Mouse (Mus musculus) large intestine, adult 2 months (tissue): ENCODE measurements around the gene Cpb2. TPM values are rescaled to one million over a fixed set of nuclear protein-coding genes. Genes with fewer than 3 reads are reported as not detected.

Experiments used
- DNase-seq: peaks from one replicate; pipeline ENCODE4 v3.0.0-alpha.2; 2012; ENCODE audit warnings: low read depth, low spot score
- WGBS: fragments of 180-500 bp; shearing (Covaris S2); methylation state at CpG from one replicate; pipeline ENCODE4 v1.1.7; 2018; 5-methylcytosine and 5-hydroxymethylcytosine counted together
- polyA plus RNA-seq: library from polyadenylated mRNA; depleted of rRNA; stranded (reverse); fragments of >200 nt; gene quantifications from 2 replicates; pipeline ENCODE4 v1.2.3, GENCODE M21; 2012

Gene Cpb2
- polyA plus RNA-seq, 1 experiment, result not detected

DNA sequence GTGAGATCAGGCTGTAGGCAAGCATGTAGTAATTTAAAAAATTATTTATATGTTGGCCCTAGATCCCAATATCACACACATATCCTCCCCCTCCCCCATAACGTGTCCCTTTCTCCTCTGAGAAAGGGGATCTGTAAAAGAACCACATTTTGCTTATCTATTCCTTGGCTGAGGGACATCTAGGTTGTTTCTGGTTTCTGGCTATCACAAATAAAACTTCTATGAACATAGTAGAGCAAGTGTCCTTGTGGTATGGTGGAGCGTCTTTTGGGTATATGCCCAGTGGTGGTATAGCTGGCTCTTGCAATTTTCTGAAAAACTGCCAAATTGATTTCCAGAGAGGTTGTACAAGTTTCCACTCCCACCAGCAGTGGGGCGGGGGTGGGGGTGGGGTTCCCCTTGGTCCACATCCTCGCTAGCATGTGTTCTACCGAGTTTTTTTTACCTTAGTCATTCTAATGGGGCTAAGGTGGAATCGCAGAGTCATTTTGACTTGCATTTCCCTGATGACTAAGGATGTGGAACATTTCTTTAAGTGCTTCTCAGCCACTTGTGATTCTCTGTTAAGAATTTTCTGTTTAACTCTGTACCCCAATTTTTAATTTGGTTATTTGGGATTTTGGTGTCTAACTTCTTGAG lies 3.9 kb upstream of the Cpb2 start:
- 65% methylated on average over 6 of the region's 6 CpGs for WGBS
- no peak for DNase-seq

DNA sequence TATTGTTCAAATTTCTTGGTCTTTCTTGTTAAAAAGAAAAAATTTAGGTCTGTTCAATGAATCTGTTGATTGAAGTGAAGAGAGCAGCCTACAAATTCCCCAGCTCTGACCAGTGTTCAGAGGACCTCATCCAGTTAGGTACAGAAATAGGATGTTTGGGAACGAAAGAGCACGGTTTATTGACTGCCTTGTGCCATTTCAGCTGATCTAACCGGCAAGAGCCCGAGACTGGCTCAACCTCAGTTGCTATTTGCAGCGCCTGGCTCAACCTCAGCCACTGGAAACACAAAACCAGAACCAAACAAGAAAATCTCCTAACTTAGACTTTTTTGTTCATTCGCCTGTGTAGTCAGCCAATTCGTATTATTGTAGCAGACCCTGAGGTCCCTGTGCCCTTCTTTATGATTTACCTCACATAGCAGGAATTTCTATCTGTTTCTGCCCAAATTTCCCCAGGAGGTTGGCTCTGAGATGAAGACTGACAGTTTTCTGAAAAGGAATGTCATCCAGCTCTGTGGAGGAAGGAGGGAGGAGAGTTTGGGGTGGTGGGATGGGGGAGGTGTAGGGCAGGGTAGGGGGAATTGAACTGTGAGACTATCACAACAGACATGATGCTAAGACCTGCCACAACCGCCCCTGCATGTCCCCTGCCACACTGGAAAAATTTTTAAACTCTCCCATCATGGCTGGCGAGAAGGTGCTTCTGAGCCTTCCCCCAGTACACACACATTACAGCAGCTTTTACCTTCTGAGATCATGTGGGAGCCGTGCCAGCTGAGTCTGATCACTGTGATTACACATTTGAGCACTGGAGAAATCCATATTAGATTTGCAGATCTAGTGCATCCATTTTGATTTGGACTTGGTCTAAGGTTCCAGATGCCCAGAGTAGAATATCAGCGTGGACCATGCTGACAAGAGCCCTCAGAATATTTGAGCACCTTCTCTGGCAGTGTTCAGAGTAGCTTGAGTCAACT lies 4.2 kb downstream of the Cpb2 start:
- WGBS, result 78% methylated on average over 11 of the region's 11 CpGs

DNA sequence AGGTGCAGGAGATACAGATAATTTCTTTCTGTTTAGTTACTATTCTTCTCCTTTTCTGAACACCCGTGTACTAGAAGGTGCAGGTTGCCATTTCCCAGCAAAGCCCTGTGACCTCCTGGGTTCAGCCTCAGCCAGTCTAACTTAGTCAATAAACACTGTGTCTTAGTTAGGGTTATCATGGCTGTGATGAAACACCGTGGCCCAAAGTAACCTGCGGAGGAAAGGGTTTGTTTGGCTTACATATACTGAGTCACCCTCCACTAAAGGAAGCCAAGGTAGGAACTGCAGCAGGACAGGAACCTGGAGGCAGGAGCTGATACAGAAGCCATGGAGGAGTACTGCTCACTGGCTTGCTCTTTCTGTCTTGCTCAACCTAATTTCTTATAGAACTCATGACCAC lies 8.3 kb downstream of the Cpb2 start:
- WGBS, result 66% methylated on average over 3 of the region's 3 CpGs

More for the DNA sequence above, 4.2 kb downstream of the Cpb2 start:
- DNase-seq, result no peak

DNA sequence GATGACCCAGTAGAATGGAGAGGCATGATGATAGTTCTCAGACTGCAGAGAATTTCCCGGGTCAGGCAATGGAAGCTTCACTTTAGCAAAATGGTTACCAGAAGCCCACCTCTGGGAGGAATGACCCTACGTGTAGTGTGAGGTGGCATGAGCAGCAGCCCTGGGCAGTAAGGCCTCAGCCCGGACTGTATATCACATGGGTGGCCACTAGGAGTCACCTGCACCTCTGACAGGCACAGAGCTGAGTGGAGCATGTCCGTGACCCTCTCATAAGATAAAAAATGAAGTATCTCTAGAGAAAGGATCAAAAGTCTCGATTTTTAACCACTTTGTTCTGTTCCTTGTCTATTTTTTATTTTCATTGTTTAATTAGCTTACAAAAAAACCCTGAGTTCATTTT lies 14.4 kb downstream of the Cpb2 start:
- no peak for DNase-seq
- 34% methylated on average over 5 of the region's 5 CpGs for WGBS

More for the DNA sequence above, 8.3 kb downstream of the Cpb2 start:
- no peak for DNase-seq

DNA sequence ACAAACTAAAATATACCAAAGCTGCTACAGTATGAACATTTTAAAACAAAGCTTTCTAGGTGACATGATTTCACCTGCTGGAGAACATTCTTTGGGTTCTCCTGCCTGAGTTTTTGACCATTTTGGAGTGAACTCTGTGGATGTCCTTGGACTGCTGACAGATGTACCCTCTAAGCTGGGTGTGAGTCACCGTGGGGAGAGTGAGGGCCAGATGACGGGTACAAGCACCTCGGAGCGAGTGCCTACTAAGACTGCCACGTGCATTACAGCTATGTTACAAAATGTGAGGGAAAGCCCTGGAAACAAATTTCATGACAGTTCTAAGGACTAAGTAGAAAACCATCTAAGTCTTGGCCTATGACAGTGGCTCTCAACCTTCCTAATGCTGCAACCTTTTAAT lies 27.4 kb downstream of the Cpb2 start:
- no peak for DNase-seq
- 84% methylated on average over 5 of the region's 5 CpGs for WGBS

DNA sequence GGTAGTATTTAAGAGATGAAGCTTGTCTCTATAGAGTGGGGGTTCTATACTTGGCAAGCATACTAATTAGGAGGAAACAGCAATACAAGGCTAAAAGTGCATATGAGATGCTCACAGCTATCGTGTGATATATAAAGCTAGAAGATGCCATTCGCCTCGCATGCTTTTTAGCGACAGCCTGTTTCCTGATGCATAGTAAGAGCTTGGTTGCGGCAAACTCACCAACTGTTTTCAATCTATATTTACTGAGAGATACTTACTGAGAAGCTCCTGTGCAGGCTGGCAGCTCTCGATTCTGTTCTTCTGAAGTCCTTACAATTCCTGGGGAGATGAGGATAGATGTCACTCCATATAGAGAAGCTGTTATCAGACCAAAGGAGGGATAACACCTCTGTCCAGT lies 37.6 kb downstream of the Cpb2 start:
- no peak for DNase-seq
- WGBS, result 87% methylated on average over 6 of the region's 6 CpGs

DNA sequence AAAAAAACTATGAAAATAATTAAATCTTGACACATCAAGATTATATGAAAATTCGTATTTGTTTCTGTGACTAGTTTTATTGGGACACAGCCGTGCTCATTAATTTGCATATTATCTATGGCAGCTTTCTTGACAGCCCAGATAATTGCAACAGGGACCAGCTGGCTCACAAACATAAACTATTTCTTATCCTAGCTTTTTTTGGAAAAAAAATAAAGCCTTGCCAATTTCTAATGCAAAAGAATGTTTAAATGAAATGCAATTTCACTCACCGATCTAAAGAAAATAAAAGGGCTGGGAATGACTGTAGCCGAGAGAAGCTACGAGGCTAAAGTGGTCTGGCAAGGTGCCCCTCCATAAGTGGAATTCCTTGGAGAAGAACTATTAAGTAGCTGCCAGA lies 38.3 kb downstream of the Cpb2 start:
- DNase-seq, result no peak
- WGBS, result 57% methylated on average over 5 of the region's 5 CpGs

DNA sequence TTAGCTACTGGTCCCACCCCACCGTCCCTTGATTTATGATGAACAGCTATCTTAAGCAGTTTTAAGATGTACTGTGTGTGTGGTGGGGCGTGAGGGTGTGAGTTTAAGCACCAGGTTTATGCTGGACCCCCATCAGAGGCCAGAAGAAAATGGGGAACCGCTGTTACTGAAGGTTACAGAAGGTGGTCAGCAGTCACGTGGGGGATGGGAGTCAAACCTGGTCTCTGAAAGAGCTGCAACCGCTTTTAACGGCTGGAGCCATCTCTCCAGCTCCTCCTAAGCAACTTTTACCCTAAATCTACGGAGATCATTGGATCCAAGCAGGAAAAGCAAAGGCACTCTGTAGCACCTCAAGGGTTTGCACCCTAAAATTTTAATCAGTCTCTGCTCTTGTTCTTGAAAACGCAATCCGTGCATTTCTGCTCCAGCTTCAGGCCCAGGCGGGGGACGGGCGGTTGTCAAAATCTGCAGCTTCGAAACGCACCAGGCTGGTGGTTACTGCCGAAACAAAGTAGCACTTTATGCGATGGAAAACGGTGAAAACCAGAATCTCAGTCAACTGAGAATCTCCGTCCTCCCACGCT lies 41.6 kb downstream of the Cpb2 start:
- no peak for DNase-seq

DNA sequence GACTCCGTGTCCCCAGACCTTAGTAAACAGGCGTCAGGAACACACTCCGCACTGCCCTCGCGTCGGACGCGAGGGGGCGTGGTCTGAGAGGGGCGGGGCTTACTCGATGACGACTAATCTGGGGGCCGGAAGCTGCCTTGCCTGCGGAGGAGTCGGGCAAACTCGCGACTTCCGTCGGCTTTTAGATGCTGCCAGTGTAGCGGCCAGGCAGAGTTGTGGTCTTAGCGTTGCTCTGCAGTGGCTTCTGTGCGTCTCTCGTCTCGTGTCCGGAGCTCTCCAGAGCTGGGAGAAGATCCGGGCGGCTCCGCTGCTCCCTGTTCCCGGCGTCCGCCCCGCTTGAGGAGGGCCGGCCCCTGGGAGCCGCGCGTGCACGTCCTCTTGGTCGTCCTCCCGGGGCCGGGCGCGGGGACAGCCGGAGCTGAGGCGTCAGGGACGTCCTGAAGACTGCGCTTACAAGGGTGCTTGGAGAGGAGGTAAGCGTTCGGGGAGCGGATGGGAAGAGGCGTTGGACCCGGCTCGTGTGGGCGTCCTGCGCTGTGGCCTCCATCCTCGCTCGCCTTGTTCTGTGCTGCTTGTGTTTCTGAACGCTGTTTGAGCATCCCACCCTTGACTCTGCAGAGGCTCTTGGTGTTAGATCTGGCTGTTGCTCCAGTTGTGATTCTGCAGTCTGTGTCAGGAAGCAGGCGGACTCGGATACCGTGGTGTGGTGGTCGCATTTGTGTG lies 42.3 kb downstream of the Cpb2 start, which contains the start of gene Zc3h13:
Gene Zc3h13, plus strand, starts transcription at position 181 of the 723 bp plus-strand sequence.
- under 1% methylated on average over 61 of the region's 61 CpGs for WGBS
- peak; percentile 78 for DNase-seq

More for the DNA sequence above, 41.6 kb downstream of the Cpb2 start:
- 4% methylated on average over 19 of the region's 19 CpGs for WGBS

DNA sequence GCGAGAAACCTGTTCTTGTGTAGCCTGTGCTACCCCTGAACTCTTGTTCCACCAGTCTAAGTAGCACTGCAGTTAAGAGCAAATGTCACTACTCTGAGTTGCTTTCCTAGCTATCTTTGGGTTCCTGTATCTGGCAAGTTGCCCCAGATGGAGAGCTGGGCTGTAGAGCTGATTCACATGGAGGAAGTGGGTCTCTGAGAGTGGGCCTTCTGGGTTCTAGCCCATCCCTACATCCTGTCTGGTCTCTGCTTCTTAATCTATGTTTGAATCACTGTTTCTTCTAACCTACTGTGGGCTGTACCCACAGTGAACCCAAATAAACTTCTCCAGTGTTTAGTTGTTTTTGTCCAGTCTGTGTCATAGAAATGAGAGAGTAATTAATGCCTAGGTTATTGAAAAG lies 59.0 kb downstream of the Cpb2 start:
- WGBS, result 85% methylated on average over 1 of the region's 1 CpGs
- DNase-seq, result no peak

DNA sequence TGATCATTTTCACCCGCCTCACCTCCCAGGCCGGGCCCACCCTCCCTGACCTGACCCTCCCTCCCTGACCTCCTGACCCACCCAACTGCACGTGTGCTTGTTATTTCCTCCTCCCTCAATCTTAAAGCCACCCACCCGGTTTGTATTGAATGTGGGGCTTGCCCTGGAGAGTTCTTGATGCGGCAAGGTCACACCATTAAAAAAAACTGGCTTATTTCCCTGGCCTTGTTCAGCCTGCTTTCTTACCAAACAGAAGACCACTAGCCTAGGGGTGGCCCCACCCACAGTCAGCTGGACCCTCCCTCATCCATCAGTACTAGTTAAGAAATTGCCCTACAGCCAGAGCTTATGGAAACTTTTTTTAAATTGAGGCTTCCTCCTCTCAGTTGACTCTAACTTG lies 61.7 kb downstream of the Cpb2 start:
- whole genome bisulfite sequencing, result 46% methylated on average over 5 of the region's 5 CpGs
- no peak for DNase-seq

DNA sequence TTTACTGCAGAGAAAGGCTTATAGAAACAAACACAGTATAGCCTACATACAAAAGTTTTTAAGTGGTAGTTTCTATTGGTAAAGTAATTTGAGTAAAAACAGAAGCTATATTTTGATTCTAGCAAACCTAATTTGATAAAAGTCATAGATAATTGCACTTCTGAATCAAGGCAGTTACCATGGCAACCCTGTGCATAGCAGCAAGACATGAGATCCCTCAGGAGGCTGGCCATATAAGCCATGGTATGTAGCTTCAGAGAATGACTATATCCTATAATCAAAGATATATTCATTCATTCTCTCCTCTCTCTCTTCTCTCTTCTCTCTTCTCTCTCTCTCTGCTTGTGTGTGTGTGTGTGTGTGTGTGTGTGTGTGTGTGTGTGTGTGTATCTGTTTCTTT lies 65.8 kb downstream of the Cpb2 start:
- no peak for DNase-seq

DNA sequence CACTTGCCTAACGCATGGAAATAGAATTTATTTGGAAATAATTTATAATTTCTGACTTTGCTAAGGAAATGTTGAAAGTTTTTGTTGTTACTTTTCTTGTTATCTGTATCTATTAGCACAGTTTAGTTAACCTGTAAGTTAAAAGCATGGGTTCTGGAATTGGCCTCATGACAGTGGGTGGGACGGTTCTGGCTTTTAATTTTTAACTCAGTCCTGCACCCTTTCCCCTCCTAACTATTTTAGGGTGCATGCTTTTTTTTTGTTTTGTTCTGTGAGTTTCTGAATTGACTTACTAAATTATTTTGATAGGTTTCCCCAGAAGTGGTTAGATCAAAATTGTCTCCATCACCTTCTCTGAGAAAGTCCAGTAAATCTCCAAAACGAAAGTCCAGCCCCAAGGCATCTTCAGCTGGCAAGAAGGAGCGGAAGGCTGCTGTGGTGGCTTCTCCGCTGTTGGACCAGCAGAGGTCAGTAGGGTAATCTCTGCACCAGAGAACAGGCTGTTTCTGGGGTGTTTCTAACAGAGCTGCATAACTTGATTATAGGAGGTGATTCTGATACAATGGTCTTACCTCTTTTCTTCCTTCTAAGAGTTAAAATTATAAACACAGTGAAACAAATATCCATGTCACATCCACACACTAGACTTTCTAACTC lies 67.4 kb downstream of the Cpb2 start:
- 73% methylated on average over 5 of the region's 5 CpGs for WGBS
- no peak for DNase-seq

DNA sequence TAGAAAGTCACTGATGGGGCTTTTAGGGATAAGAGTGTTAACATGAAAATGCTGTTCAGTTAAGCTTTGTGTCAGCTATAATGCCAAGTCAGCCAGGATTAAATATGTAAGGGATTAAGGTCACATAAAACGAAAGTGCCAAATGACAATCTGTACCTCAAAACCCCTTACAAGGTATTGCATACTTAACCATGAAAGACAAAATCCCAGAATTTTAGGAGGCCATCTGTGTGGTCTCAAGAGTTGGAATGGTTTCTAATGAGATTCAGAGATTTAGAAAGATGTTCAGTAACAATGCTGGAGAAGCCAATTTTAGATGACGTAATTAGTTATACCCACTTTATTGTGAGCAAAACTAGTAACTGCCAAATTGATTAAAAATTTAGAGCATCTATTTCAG lies 72.4 kb downstream of the Cpb2 start:
- WGBS, result 84% methylated on average over 2 of the region's 2 CpGs
- no peak for DNase-seq

DNA sequence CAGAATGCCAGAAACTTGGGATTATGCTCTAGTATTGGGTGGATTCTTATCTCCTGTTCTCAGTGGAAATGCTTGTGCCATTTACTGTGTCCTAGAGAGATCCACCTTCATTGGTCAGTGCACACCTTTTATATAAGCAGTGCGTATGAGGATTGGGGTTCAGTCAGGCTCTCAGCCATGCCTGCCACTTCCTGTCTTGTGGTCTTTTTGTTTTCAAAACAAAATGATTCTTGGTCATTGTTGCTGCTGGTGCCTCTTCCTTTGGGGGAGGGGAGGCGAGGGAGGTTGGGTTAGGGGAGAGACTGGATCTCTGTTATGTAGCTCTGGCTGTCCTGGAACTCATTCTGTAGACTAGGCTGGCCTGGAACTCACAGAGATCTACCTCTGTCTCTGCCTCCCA lies 76.6 kb downstream of the Cpb2 start:
- no peak for DNase-seq
- WGBS, result 91% methylated on average over 2 of the region's 2 CpGs

DNA sequence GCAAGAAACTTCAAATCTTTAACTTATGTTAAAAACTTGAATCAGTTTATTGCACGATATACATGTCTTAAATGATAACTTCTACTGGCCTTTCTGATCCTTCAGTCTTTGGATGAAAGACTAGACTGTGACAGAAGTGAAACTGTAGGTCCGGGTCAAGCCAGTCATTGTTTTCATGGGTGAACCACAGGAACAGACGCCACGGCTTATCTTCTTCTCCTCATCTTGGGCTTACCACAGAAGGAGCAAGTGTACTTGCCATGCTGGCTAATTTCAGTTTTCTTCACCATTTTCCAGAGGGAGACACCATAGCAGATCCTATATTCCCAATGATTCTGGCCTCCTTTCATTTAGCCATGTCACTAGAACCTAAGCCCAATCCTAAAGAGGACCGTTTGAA lies 78.2 kb downstream of the Cpb2 start:
- WGBS, result 90% methylated on average over 5 of the region's 5 CpGs
- DNase-seq, result no peak

DNA sequence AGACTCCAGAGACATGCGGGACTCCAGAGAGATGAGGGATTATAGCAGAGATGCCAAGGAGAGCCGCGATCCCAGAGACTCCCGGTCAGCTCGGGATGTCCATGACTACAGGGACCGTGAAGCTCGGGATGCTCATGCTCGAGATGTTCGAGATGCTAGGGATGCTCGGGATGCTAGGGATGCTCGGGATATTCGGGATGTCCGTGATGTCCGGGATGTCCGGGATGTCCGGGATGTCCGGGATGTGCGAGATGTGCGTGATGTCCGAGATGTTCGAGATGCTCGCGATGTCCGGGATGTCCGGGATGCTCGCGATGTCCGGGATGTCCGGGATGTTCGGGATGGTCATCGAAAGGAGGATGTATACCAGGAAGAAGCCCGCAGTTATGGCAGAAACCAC lies 81.3 kb downstream of the Cpb2 start:
- WGBS, result 97% methylated on average over 32 of the region's 32 CpGs

DNA sequence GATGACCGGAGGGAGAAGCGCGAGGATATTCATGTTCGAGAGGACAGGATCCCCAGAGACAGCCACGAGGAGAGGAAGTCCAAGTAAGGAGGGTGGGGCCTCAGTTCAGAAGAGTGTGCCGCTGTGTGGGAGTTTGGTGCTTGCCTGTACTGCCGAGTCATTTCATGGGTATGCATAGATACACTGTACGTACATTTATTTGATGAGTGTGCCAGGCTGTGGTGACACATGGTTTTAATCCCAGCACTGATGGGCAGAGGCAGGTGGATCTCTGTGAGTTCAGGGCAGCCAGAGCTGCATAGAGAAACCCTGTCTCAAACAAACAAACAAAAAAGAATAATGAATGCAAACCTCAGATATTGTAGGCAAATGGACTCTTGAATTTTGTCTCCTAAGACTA lies 86.0 kb downstream of the Cpb2 start:
- WGBS, result 81% methylated on average over 8 of the region's 8 CpGs
- DNase-seq, result no peak

More for the DNA sequence above, 81.3 kb downstream of the Cpb2 start:
- no peak for DNase-seq

DNA sequence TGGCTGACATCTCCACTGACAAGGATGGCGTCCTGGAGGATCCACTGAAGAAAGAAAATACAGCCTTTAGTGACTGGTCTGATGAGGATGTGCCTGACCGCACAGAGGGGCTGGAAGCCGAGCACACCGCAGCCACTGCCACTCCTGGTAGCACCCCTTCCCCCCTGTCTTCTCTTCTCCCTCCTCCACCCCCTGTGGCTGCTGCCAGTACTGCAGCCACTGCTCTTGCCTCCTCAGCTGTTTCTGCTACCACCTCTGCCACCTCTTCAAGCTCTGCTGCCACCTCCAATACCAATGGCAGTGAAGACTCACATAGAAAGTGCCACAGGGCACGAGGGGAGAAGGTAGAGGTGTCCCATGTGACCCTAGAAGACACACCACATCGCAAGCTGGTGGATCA lies 88.5 kb downstream of the Cpb2 start:
- WGBS, result 90% methylated on average over 6 of the region's 6 CpGs
- no peak for DNase-seq
